Mouse (Mus musculus): ENCODE data around the gene Gm21970.

DNA sequence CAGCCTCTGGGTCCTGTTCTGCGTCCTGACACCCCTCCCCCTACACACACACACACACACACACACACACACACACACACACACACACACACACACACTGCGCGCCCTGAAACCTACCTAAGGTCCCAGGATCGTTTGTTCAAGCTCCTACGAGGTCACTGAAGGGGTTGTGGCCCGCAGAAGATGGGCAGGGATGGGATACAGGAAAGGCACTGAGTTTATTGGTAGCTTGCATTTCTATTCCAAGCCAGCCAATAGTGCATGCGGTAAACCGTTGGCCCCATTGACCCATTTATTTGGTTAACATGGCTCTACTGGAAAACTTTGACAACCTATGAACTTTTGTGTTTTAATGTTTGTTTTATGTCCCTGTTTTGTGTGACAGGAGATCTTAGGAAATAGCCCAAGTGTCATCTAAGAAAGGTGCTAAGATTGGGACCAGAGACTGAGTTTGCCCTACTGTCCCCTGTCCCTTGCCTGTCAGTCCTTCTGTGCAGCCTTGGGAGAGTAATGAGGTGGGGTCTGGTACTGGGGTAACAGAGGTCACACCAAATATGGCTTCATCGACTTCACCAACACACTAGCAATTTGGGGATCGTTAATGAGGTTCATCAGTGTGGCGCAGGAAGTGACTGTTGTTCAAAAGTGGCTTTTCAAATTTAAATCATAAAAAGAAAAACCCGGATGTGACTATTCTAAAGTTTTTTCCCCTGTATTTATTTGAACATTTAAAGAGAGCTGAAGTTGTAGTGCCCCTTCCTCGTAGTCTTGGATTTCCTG is 17.9 kb upstream of the Gm21970 start:
- TF ChIP-seq GATA1 (IDR thresholded peaks at IDR 0.05; ENCODE audit: borderline replicate concordance, low read length) (no peak), FLI1 (IDR thresholded peaks at IDR 0.05; ENCODE audit: low read length) (no peak)

Measured in megakaryocyte, embryonic 14.5 days (primary cell).